ENCODE assay signal across 8 mouse cellular contexts in the genomic region with DNA sequence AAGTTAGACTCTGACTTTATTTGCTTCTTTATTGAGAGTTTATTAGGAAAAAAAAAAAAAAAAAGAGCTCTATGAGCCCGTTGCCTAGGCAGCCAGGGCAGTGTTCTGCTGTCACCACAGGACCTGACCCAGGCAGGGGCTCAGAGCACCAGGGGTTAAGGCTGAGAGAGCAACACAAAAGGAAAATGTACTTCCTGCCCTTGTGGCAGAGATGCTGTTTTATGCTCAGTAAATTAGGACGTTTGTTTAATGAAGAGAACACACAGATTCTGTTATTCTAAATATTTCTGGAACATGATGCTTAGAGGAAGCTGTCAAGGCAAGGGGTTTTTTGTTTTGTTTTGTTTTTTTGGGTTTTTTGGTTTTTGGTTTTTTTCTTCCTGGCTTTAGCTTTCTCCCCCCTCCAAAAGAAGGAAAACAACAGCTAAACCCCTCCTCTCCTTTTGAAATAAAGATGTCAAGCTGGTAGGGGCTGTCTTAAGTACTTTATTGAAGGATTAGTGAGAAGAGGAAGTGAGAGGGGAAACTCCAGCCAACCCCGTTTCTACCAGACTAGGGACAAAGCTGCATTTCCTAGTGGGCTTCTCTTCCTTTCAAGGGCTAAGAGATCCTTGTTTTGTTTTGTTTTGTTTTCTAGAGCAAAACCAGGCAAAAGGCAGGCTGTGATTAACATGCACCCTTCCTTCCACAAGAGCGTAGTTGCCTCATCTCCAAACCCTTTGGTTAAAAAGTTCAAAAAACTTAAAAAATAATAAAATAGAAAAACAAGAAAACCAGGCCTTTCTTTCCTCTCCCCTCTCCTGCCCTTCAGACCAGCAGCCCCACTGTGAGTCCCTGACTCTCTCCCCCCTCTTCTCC. TPM values are rescaled to one million over a fixed set of nuclear protein-coding genes. Genes with fewer than 3 reads are reported as not detected.
DNase-seq lines count a peak whose midpoint lies in the region; ATAC-seq and TF ChIP-seq lines count a peak whose summit lies in the region.

No protein-coding gene starts in this region.

- WGBS in kidney, adult 2 months: 23% methylated on average over 4 of the region's 4 CpGs
- WGBS in hindbrain, embryonic 16.5 days: 22% methylated on average over 4 of the region's 4 CpGs
- WGBS in midbrain, embryonic 15.5 days: 11% methylated on average over 4 of the region's 4 CpGs

- no peak for DNase-seq in kidney, adult 2 months
- DNase-seq in kidney, postnatal 14 days: no peak
- peak; percentile 52 for DNase-seq in adipocyte (ENCODE audit: low spot score)
- DNase-seq in right cerebral cortex, postnatal 25 days: no peak
- DNase-seq in layer of hippocampus, postnatal 10 days (ENCODE audit: low spot score in 2 of 2): no peak
- DNase-seq in left cerebral cortex, postnatal 25 days (ENCODE audit: low spot score in 2 of 2): no peak

- peak overlapping the region; percentile 66 for H3K27ac ChIP-seq in kidney, adult 2 months (ENCODE audit: insufficient read depth, low read depth, low read length)
- no peak overlapping the region for H3K27ac ChIP-seq in hindbrain, embryonic 16.5 days (ENCODE audit: low read depth, low read length)
- peak overlapping the region; percentile 31; the same call in 1 of the 2 replicates for H3K27ac ChIP-seq in midbrain, embryonic 15.5 days

- no peak for TF ChIP-seq POLR2A in kidney, adult 2 months (IDR thresholded peaks at IDR 0.05; ENCODE audit: low read depth, low read length)

- no peaks in the 10 kb centered on the region; the same call in 1 of the 2 replicates for H3K9me3 ChIP-seq in hindbrain, embryonic 16.5 days (ENCODE audit: control insufficient read depth, low read length)
- H3K9me3 ChIP-seq in midbrain, embryonic 15.5 days: no peaks in the 10 kb centered on the region

- intact Hi-C loops in left cerebral cortex, postnatal 25 days (cut with DNase I): no loop called here

- H3K36me3 ChIP-seq in kidney, adult 2 months (ENCODE audit: control insufficient read depth, insufficient read depth, low read length): no peaks in the 10 kb centered on the region
- no peaks in the 10 kb centered on the region for H3K36me3 ChIP-seq in hindbrain, embryonic 16.5 days (ENCODE audit: control insufficient read depth, insufficient read depth, low read length)
- no peaks in the 10 kb centered on the region for H3K36me3 ChIP-seq in midbrain, embryonic 15.5 days (replicated peaks)

- peaks cover 47% of the 10 kb centered on the region for H3K4me1 ChIP-seq in kidney, adult 2 months (ENCODE audit: control insufficient read depth, insufficient read depth, low read length)
- peaks cover 23% of the 10 kb centered on the region for H3K4me1 ChIP-seq in hindbrain, embryonic 16.5 days (ENCODE audit: control insufficient read depth, insufficient read depth, low read depth, low read length)
- peaks cover 29% of the 10 kb centered on the region for H3K4me1 ChIP-seq in midbrain, embryonic 15.5 days

- ATAC-seq in hindbrain, embryonic 16.5 days: no peak
- ATAC-seq in midbrain, embryonic 15.5 days (replicated peaks): no peak

- no peaks in the 10 kb centered on the region for H3K27me3 ChIP-seq in kidney, adult 2 months (replicated peaks; ENCODE audit: control insufficient read depth, insufficient read depth, low read length)
- H3K27me3 ChIP-seq in hindbrain, embryonic 16.5 days (replicated peaks; ENCODE audit: control insufficient read depth, insufficient read depth, low read length): no peaks in the 10 kb centered on the region
- H3K27me3 ChIP-seq in midbrain, embryonic 15.5 days (replicated peaks): no peaks in the 10 kb centered on the region

- H3K4me3 ChIP-seq in kidney, adult 2 months (ENCODE audit: insufficient read depth, low read depth, low read length): no peak overlapping the region
- no peak overlapping the region for H3K4me3 ChIP-seq in hindbrain, embryonic 16.5 days (ENCODE audit: low read length)
- no peak overlapping the region for H3K4me3 ChIP-seq in midbrain, embryonic 15.5 days

- peak overlapping the region; percentile 2; the same call in 1 of the 2 replicates for H3K4me2 ChIP-seq in hindbrain, embryonic 16.5 days (ENCODE audit: low read length)
- peak overlapping the region; percentile 92; the same call in 1 of the 2 replicates for H3K4me2 ChIP-seq in midbrain, embryonic 15.5 days

- H3K9ac ChIP-seq in hindbrain, embryonic 16.5 days (ENCODE audit: low read depth, low read length): no peak overlapping the region
- no peak overlapping the region; the same call in 1 of the 2 replicates for H3K9ac ChIP-seq in midbrain, embryonic 15.5 days

- no peak for TF ChIP-seq CTCF in kidney, adult 2 months (conservative IDR thresholded peaks at IDR 0.05; ENCODE audit: insufficient read depth, insufficient read length, low read depth, low read length)

RNA-seq across cellular contexts. Expression of gene Myh9, which starts 3.2 kb away (rescaled TPM):
- polyA plus RNA-seq in kidney, adult 2 months (2012; rRNA removed): 57.7 and 64.1 TPM in 2 replicates
- polyA plus RNA-seq in hindbrain, embryonic 16.5 days (2015; fragmentation: Nextera tagmentation; extraction: Ambion mirVana): 8.4 and 11.8 TPM in 2 replicates
- polyA plus RNA-seq in midbrain, embryonic 15.5 days (2015; fragmentation: Nextera tagmentation; extraction: Ambion mirVana): 11.9 and 14.2 TPM in 2 replicates
- total RNA-seq in layer of hippocampus, postnatal 10 days (2021): 10 to 100 TPM; 65.2 to 75.2 TPM
- 10 to 100 TPM; 69.9 to 75.5 TPM for total RNA-seq in left cerebral cortex, postnatal 25 days (2021)
